Comparison of ENCODE assay signal across 8 mouse cellular contexts in the genomic region with DNA sequence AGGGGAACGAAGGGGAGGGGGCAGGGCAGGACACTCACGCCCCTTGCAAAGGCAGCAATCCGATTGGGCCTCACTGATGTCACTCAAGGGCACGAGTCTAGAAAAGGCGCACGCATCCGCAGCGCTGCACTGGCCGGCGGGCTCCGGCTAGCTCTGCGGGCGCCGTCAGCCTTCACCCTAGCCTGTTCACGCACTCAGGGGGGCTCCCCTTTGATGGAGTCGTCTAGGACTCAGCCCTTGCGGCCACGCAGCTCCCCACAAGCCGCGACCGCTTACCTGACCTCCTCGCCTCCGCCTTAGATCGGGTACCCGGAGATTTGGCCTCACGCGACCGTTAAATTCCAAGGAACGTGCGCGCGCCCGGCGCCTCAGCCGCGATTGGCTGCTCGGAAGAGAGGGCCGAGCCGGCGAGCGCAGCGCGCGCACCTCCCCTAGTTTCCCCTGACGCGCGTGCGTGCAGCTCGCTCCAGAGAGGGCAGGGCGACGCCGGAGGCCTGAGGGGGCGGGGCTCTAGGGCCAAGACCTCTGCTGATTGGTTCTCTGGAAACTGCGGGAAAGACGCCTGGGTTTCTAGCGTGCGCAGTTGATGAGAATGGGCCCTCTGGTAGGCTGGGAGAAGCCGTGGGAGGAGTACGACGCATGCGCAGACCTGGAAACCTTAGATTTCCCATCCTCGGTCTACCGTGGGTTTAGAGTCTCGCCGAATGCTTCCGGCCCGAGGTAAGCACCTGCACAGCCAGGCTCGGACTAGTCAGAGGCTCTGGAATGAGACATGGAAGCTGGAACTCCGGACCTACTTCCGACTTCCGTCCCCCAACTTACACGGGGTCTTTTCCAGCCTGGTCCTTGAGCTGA. TPM values are rescaled to one million over a fixed set of nuclear protein-coding genes. Genes with fewer than 3 reads are reported as not detected.
DNase-seq lines count a peak whose midpoint lies in the region; ATAC-seq lines count a peak whose summit lies in the region.

Gene Mphosph9 (minus strand): TSS at position 463 of the 855 bp plus-strand sequence.
Gene 2810006K23Rik (plus strand): TSS at position 580 of the 855 bp plus-strand sequence.

- under 1% methylated on average over 72 of the region's 72 CpGs for WGBS in hindbrain, embryonic 12.5 days

- H3K27me3 ChIP-seq in hindbrain, embryonic 12.5 days: no peaks in the 10 kb centered on the region

- H3K9me3 ChIP-seq in hindbrain, embryonic 12.5 days (replicated peaks): no peaks in the 10 kb centered on the region

- peak within 1 kb of the TSS; percentile 97 for H3K27ac ChIP-seq in hindbrain, embryonic 12.5 days

- H3K4me2 ChIP-seq in hindbrain, embryonic 12.5 days (replicated peaks): peak within 1 kb of the TSS; percentile 93

- peak within 1 kb of the TSS; percentile 86 for H3K9ac ChIP-seq in hindbrain, embryonic 12.5 days

- ATAC-seq in hindbrain, embryonic 12.5 days (ENCODE audit: low FRiP score): peak; percentile 98

- H3K4me3 ChIP-seq in hindbrain, embryonic 12.5 days: peak within 1 kb of the TSS; percentile 77

- peaks cover 10% of the 10 kb centered on the region for H3K36me3 ChIP-seq in hindbrain, embryonic 12.5 days

- DNase-seq in NIH3T3 (ENCODE audit: low read depth): peak; percentile 100
- peak; percentile 100 for DNase-seq in cerebellum, postnatal 10 days
- DNase-seq in frontal cortex, postnatal 10 days (ENCODE audit: low spot score in 2 of 2): peak; percentile 99
- DNase-seq in layer of hippocampus, postnatal 14 days (ENCODE audit: low spot score in 2 of 2): peak; percentile 100
- DNase-seq in lung, postnatal 14 days: peak; percentile 100
- DNase-seq in retina, adult 2 months (ENCODE audit: low read depth, low spot score): peak; percentile 99
- DNase-seq in thymus, postnatal 36 days: peak; percentile 99 to 100

- peaks cover 15% of the 10 kb centered on the region for H3K4me1 ChIP-seq in hindbrain, embryonic 12.5 days

RNA-seq across cellular contexts. Expression of gene Mphosph9, which starts in this region (rescaled TPM):
- polyA plus RNA-seq in hindbrain, embryonic 12.5 days (2016; fragmentation: Nextera tagmentation; extraction: Ambion mirVana): 17.5 and 18.6 TPM in 2 replicates
- 10 to 100 TPM; 15.0 to 17.8 TPM for total RNA-seq in layer of hippocampus, postnatal 14 days (2021)

RNA-seq across cellular contexts. Expression of gene 2810006K23Rik, which starts in this region (rescaled TPM):
- polyA plus RNA-seq in hindbrain, embryonic 12.5 days (2016; fragmentation: Nextera tagmentation; extraction: Ambion mirVana): 16.6 and 20.0 TPM in 2 replicates
- total RNA-seq in layer of hippocampus, postnatal 14 days (2021): 10 to 100 TPM; 13.8 to 15.8 TPM

Comparison
In these comparisons a context has a peak if more than half of its experiments do, and no peak if none do; other contexts are left out.
1. Peak in every context shown above with its lines: DNase-seq, ATAC-seq, H3K4me3 ChIP-seq and H3K27ac ChIP-seq.